Mouse (Mus musculus) hindbrain, embryonic 15.5 days (tissue): ENCODE data around the gene Zscan20. TPM values are rescaled to one million over a fixed set of nuclear protein-coding genes. Genes with fewer than 3 reads are reported as not detected.

Experiments
- ATAC-seq: fragments of 200-750 bp; cut with Nextera tagmentation; 2 replicates; pipeline ENCODE4 v1.8.0; 2017; ENCODE audit warnings: low read depth, moderate number of reproducible peaks, moderate TSS enrichment; ENCODE audit not compliant: low FRiP score
- H3K27ac ChIP-seq: fragments of 300-500 bp; sonication (generic); replicated peaks from 2 replicates; pipeline ENCODE4 v1.5.1; 2015; ENCODE audit warnings: mild to moderate bottlenecking, inconsistent platforms
- H3K27me3 ChIP-seq: fragments of 300-500 bp; sonication (generic); 2 replicates; pipeline ENCODE4 v1.6.1; 2015; ENCODE audit warnings: control low read depth, inconsistent platforms
- H3K36me3 ChIP-seq: fragments of 300-500 bp; sonication (generic); 2 replicates; pipeline ENCODE4 v1.6.1; 2015; ENCODE audit warnings: control low read depth, inconsistent platforms
- H3K4me1 ChIP-seq: fragments of 300-500 bp; sonication (generic); replicated peaks from 2 replicates; pipeline ENCODE4 v1.6.1; 2015; ENCODE audit warnings: control low read depth, inconsistent platforms
- H3K4me2 ChIP-seq: fragments of 300-500 bp; sonication (generic); 2 replicates; pipeline ENCODE4 v1.6.1; 2015; ENCODE audit warnings: moderate library complexity, mild to moderate bottlenecking, inconsistent platforms
- H3K4me3 ChIP-seq: fragments of 300-500 bp; sonication (generic); 2 replicates; pipeline ENCODE4 v1.5.1; 2015; ENCODE audit warnings: mild to moderate bottlenecking, inconsistent platforms
- H3K9ac ChIP-seq: fragments of 300-500 bp; sonication (generic); 2 replicates; pipeline ENCODE4 v1.6.1; 2015; ENCODE audit warnings: inconsistent platforms
- H3K9me3 ChIP-seq: fragments of 300-500 bp; sonication (generic); 2 replicates; pipeline ENCODE4 v1.6.1; 2016; ENCODE audit warnings: control low read depth, inconsistent platforms
- WGBS: fragments of 180-500 bp; shearing (Covaris S2); methylation state at CpG from one replicate; pipeline ENCODE4 v1.1.7; 2015; 5-methylcytosine and 5-hydroxymethylcytosine counted together
- polyA plus RNA-seq: library from polyadenylated mRNA; unstranded; fragments of >200 nt; fragmentation: Nextera tagmentation; extraction: Ambion mirVana; gene quantifications from 2 replicates; pipeline ENCODE4 v1.2.1, GENCODE M21; 2015

Gene Zscan20
- polyA plus RNA-seq = 4.2 and 4.8 TPM in 2 replicates

DNA sequence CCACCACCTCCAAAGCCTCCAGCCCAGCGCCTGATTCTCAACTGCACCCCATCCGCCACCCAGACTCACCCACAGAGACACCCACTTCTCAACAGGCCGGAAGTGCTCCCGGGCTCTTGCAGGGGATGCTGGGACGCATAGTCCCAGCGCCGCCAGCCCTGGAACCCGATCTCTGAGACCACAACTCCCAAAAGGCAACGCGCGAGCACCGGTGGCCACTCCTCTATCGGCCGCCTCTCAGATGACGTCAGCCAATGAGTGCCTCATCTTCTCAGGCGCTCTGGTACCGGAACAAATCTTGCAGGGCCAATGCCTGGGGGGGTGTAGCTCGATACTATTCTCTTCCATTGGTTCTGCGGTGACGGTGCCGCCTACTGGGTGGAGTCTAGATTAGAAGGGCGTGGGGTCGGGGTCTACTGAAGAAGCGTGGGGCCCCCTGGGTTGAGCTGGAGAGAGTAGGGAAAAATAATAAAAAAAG, at the start of gene Zscan20:
TSS of gene Zscan20 (minus strand) at position 174 of the 478 bp plus-strand sequence.
- H3K4me1 ChIP-seq = peaks cover 32% of the 10 kb centered on the region
- H3K27me3 ChIP-seq = no peaks in the 10 kb centered on the region
- H3K9ac ChIP-seq = peak within 1 kb of the TSS; percentile 54
- peak within 1 kb of the TSS; percentile 55; the same call in 1 of the 2 replicates for H3K27ac ChIP-seq
- WGBS = under 1% methylated on average over 24 of the region's 24 CpGs
- ATAC-seq = peak; percentile 97
- peak within 1 kb of the TSS; percentile 62 for H3K4me3 ChIP-seq
- H3K36me3 ChIP-seq = no peaks in the 10 kb centered on the region
- no peaks in the 10 kb centered on the region for H3K9me3 ChIP-seq
- H3K4me2 ChIP-seq = peak within 1 kb of the TSS; percentile 70

DNA sequence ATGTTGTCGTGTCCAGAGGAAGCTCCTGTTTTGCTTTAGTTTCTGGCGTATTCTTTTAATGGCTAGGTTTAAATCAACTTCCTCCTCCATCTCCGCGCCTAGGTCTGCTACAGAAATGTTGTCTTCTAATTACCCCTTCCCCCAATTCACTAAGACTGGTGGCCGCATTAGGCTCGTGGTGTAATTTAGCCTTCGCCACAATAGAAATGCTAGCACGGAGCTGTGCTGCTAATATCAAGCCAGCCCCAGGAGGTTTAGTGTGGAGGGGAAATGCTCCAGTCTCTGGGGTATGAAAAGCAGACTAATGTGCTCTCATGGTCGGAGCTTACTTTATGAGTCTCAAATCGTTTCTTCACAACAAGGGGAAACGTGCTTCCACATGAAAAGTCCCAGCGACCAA, 45.5 kb upstream of the Zscan20 start:
- Histone ChIP-seq H3K36me3 (no peaks in the 10 kb centered on the region), H3K4me2 (peak overlapping the region; percentile 89), H3K4me1 (peaks cover 43% of the 10 kb centered on the region), H3K4me3 (peak overlapping the region; percentile 84), H3K9me3 (no peaks in the 10 kb centered on the region), H3K9ac (peak overlapping the region; percentile 86), H3K27me3 (no peaks in the 10 kb centered on the region), H3K27ac (peak overlapping the region; percentile 92)
- ATAC-seq = no peak
- WGBS = 5% methylated on average over 12 of the region's 12 CpGs

DNA sequence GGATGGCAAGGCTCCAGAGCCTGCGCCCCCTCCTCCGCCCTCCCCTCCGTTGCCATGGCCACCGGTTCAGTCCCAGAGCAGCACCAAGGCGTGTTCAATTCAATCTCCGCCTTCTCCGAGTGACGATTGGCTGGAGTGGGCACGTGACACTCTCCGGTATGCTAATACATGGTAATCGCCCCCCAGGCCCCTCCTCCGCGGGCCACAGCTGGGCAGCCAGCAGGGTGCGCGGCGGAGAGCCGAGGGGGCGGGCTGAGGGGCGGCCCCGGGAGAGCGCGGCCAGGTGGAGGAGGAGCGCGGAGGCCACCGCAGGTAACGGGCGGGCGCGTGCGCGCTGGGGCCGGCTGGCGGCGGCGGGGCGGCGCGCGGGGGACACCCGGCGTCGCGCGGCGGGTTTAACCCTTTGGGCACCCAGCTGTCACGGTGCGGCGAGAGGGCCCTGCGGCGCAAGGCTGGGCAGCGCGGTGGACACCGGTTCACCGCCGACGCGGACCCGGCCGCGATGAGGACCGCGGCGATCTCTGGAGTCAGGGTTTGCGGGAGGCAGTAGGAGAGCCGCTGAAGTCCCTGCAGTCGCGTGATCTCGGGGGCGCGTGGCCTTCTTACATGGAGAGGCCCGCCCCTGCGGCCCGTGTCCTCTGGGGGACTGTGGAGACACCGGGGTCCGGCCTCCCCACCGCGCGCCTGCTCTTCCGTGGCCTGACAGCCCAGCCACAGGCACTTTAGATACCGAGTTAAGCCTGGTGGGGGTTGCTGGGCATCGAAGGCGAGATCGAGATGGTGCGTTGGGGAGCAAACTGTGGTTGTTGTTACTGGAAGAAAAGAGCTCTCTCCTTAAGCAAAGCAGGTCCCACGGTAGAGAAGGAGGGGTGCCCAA, 44.8 kb upstream of the Zscan20 start, which contains the start of gene Phc2:
TSS of gene Phc2 (plus strand) at position 198 of the 877 bp plus-strand sequence.
- Histone ChIP-seq H3K9ac (peak within 1 kb of the TSS; percentile 86), H3K4me2 (peak within 1 kb of the TSS; percentile 89), H3K4me3 (peak within 1 kb of the TSS; percentile 84), H3K36me3 (no peaks in the 10 kb centered on the region), H3K27me3 (no peaks in the 10 kb centered on the region), H3K9me3 (no peaks in the 10 kb centered on the region), H3K4me1 (peaks cover 43% of the 10 kb centered on the region), H3K27ac (peak within 1 kb of the TSS; percentile 92)
- ATAC-seq = peak; percentile 97
- 0% methylated on average over 83 of the region's 85 CpGs for WGBS

DNA sequence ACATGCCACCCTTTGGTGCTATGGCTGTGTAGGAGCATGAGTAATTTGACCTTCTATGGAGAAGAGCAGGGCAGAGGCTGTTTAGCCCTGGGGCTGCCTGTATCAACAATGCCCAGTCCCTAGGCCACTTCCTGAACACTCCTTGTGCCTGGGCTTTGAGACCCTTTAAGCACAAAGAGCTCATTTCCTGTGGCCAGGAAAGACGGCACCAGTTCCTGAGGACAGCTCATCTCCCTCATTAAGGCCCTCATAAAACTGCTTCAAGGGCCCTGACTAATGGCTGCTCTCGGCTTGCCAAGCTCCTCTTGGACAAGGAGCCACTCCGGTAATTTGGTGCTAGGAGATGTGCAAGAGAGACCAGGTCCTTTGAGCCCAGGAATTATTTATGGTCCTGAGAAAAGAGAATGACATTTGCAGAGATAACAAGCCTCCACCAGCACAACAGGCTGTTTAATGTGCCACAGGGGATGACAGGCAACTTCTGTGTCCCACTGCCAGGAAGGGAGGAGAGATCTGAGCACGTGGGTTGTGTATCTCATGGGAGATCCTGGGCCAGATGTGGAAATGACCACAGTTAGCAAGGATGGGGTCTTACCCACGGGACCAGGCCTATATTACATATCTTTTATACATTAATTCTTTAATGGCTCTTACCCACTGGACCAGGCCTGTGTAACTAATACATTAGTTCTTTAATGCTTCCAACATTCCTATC, 42.8 kb upstream of the Zscan20 start:
- no peak for ATAC-seq

DNA sequence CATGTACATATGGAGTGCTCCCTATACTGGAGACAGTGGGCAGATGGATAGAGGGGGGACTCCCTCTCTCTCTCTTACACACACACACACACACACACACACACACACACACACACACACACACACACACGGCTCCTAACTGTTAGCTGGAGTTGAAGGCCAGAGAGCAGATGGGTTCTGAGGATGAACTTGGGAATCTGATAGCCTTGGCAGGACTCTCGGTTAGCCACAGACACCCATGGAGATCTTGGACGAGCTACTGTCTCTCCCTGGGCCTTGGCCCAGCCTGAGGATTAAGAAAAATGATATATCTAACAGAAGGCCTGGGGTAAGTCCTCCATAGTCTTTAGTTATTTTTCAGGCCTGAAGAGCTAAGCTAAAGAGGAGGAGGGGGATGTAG, 41.6 kb upstream of the Zscan20 start:
- H3K4me2 ChIP-seq = no peak overlapping the region
- H3K4me1 ChIP-seq = peaks cover 35% of the 10 kb centered on the region
- no peaks in the 10 kb centered on the region for H3K27me3 ChIP-seq
- WGBS = 55% methylated on average over 3 of the region's 3 CpGs
- no peak overlapping the region for H3K4me3 ChIP-seq
- H3K9ac ChIP-seq = no peak overlapping the region
- H3K27ac ChIP-seq = no peak overlapping the region; the same call in 1 of the 2 replicates
- ATAC-seq = no peak
- no peaks in the 10 kb centered on the region for H3K9me3 ChIP-seq
- no peaks in the 10 kb centered on the region for H3K36me3 ChIP-seq

More for the DNA sequence above, 42.8 kb upstream of the Zscan20 start:
- no peaks in the 10 kb centered on the region for H3K36me3 ChIP-seq
- no peak overlapping the region for H3K4me3 ChIP-seq
- no peak overlapping the region for H3K4me2 ChIP-seq
- H3K9me3 ChIP-seq = no peaks in the 10 kb centered on the region
- 28% methylated on average over 5 of the region's 5 CpGs for WGBS
- H3K4me1 ChIP-seq = peaks cover 43% of the 10 kb centered on the region
- H3K27ac ChIP-seq = peak overlapping the region; percentile 45
- no peaks in the 10 kb centered on the region for H3K27me3 ChIP-seq
- H3K9ac ChIP-seq = no peak overlapping the region

DNA sequence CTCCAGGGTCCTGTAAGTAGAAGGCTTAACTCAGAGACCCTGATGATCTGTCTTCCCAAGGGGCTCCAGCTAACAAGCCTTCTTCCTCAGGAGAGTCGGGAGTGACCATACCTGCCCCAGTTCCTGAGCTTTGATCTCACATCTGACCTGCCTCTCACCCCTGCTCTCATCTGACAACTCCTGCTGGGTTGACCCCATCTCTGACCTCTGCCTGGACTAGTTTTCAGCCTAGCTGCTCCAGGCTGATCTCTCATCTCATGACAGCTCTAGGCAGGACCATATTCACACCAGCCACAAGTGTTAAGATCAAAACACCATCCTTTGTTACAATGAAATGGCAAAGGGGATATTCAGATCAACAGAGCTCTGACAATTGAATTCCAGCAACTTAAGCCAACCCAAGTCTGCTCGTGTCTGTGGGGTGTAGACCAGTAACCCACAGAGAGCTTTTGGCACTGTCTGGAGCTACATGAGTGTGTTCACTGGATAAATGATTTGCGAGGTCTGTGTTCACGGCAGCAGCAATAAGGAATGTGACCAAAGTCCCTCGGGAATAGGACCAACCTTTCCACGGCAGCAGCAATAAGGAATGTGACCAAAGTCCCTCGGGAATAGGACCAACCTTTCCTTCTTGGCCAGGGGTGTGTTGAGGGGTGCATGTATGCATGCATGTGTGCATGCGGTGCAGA, 38.8 kb upstream of the Zscan20 start:
- no peaks in the 10 kb centered on the region for H3K27me3 ChIP-seq
- H3K4me3 ChIP-seq = no peak overlapping the region
- H3K9me3 ChIP-seq = no peaks in the 10 kb centered on the region
- H3K9ac ChIP-seq = no peak overlapping the region
- no peak for ATAC-seq
- H3K4me1 ChIP-seq = peaks cover 17% of the 10 kb centered on the region
- H3K36me3 ChIP-seq = no peaks in the 10 kb centered on the region
- H3K4me2 ChIP-seq = no peak overlapping the region
- H3K27ac ChIP-seq = no peak overlapping the region
- 59% methylated on average over 8 of the region's 8 CpGs for WGBS

DNA sequence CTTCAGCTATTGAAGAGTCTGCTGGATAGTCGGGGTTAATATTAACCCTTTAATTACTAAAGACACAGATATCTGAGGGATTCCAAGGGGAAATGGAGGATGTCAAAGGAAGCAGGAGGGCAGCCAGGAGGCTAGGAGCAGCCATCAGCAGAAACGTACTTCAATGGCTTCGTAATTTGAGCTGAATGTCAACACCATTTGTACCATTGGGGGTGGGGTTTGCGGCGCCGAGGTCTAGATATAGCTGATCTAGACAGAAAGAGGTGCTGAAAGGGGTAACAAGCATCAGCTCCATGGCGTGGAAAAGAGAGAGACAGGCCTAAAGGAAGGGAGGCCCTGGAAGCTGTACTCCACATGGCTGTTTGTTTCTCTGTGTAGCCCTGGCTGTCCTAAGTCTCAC, 36.9 kb upstream of the Zscan20 start:
- Histone ChIP-seq H3K27ac (no peak overlapping the region), H3K9ac (no peak overlapping the region), H3K4me1 (peaks cover 5% of the 10 kb centered on the region), H3K27me3 (no peaks in the 10 kb centered on the region), H3K36me3 (no peaks in the 10 kb centered on the region), H3K9me3 (no peaks in the 10 kb centered on the region), H3K4me2 (no peak overlapping the region), H3K4me3 (no peak overlapping the region)
- ATAC-seq = no peak
- WGBS = 54% methylated on average over 7 of the region's 7 CpGs

DNA sequence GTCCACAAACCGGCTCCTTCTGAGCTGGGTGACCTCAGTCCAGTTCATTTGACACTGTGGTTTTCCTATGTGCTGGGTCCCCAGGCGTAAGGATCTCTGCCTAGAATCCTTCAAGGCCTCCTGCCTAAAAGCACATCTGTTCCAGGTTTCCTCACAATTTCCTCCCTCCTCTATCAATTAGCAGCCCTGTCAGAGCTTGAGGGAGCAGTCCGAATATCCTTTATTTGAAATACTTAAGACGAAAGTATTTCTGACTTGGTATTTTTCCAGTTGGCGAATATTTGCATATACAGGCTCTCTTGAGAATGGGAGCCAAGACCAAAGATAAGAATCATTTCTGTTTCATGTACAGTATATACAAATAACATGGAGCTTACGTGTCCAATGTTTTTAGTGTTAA, 36.0 kb upstream of the Zscan20 start:
- H3K4me3 ChIP-seq = no peak overlapping the region
- no peaks in the 10 kb centered on the region for H3K27me3 ChIP-seq
- H3K27ac ChIP-seq = no peak overlapping the region
- no peak for ATAC-seq
- no peak overlapping the region for H3K4me2 ChIP-seq
- no peaks in the 10 kb centered on the region for H3K36me3 ChIP-seq
- 84% methylated on average over 6 of the region's 6 CpGs for WGBS
- H3K9me3 ChIP-seq = no peaks in the 10 kb centered on the region
- H3K9ac ChIP-seq = no peak overlapping the region
- H3K4me1 ChIP-seq = 0 out of 2 replicates have a peak, but pooled peaks cover 4% of the 10 kb centered on the region

DNA sequence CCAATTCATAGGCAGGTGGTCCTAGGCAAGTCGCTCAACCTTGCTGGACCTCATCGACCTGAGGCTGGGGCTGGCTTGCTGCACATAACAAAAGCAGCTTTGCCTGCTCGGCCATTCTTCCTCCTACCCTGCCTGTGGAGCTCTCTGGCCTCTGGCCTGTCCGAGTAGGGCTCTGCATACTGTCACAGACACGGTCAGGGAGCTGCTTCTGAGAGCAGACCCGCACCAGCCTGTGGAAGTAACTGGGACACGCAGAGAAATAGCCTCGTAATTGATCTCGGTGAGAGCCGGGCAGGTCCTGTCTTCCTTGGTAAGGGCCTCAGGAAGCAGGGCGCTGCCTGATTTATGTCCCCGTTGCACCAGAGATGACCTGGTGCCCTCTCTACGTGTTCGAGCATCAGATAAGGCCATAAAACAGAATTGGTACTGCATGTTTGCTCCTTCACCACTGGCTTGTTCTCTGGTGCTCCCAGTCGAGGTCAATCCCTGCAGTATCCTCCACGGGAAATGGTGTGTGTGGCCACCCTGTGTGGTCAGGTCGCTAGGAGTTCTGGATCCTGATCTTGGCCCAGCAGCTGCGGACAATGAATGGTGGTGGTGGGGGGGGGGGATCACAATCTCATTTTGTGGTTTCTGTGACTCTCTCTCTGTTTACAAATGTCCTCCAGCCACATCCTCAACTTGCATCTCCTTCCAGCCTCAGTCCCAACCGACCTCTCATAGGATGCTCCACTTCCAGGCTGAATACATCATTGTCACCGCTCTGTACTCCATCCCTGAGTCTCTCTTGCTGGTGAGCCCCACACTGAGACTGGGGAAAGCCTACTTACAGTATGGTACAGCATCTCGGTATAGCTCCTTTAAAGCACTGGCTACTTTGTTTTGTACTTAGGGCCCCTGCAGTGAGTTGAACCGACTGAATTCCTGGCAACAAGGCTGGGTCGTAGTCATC, 32.1 kb upstream of the Zscan20 start:
- H3K27me3 ChIP-seq = no peaks in the 10 kb centered on the region
- H3K9me3 ChIP-seq = no peaks in the 10 kb centered on the region
- 57% methylated on average over 23 of the region's 23 CpGs for WGBS
- no peak overlapping the region for H3K4me3 ChIP-seq
- H3K4me1 ChIP-seq = peaks cover 13% of the 10 kb centered on the region
- H3K9ac ChIP-seq = no peak overlapping the region
- H3K4me2 ChIP-seq = no peak overlapping the region
- H3K36me3 ChIP-seq = no peaks in the 10 kb centered on the region
- ATAC-seq = no peak
- H3K27ac ChIP-seq = no peak overlapping the region

DNA sequence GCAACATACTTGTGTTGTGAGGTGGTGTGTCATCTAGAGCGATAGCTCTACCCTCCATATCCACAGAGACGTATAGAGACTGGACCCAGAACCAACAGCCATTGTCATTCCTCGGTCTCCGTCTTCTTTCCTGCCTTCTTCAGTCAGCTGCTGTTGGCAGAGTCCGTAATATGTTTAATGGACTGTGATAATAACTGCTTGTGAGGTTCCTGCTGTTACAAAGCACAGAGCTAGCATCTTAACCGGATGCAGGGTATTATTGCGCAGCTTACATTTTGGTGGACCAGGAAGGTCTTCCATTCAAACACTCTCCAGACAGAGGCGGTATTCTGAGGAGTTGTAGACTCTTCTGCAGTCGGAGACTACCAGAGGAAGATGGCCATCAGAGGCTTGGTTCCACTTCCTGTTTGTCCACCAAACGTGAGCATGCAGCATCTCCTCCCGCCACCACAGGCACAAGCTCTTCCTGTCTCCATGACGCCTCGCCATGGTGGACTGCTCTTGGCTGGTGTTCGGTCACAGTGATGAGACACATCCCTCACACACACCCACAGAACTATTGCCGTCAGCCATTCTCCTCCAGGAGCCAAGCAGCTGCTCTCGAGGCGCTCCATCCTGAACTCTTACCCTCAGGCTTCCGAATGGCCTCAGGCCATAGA, 28.5 kb upstream of the Zscan20 start:
- H3K27me3 ChIP-seq = no peaks in the 10 kb centered on the region
- H3K4me3 ChIP-seq = no peak overlapping the region
- ATAC-seq = no peak
- no peak overlapping the region for H3K9ac ChIP-seq
- 0 out of 2 replicates have a peak overlapping the region, but pooled peaks have one; percentile 6 for H3K27ac ChIP-seq
- no peak overlapping the region for H3K4me2 ChIP-seq
- H3K4me1 ChIP-seq = peaks cover 23% of the 10 kb centered on the region
- WGBS = 72% methylated on average over 18 of the region's 18 CpGs
- H3K9me3 ChIP-seq = no peaks in the 10 kb centered on the region
- H3K36me3 ChIP-seq = no peaks in the 10 kb centered on the region
